Mouse (Mus musculus) fibroblast of lung, adult 2 months (primary cell): ENCODE results near the gene Igf1r.

ENCODE experiments used
- DNase-seq: peaks from one replicate; pipeline ENCODE4 v3.0.0-alpha.2; 2011; ENCODE audit warnings: low read depth

The Igf1r gene

GRCm38 (mm10) chr7:68080122-68080845 is 127.7 kb downstream of the Igf1r start:
- no peak for DNase-seq

- DNase-seq = no peak
Observed at GRCm38 (mm10) chr7:68085338-68085737, 132.7 kb downstream of the Igf1r start.

- no peak for DNase-seq
Observed at GRCm38 (mm10) chr7:68085870-68086341, 133.3 kb downstream of the Igf1r start.

- no peak for DNase-seq
Observed at GRCm38 (mm10) chr7:68087496-68087895, 134.9 kb downstream of the Igf1r start.

- DNase-seq = no peak
Observed at GRCm38 (mm10) chr7:68088825-68089224, 136.2 kb downstream of the Igf1r start.

GRCm38 (mm10) chr7:68089725-68090124 is 137.1 kb downstream of the Igf1r start:
- DNase-seq = no peak

GRCm38 (mm10) chr7:68090576-68090975 is 137.9 kb downstream of the Igf1r start:
- DNase-seq = no peak

- DNase-seq = no peak
Observed at GRCm38 (mm10) chr7:68092304-68092978, 139.8 kb downstream of the Igf1r start.

GRCm38 (mm10) chr7:68093817-68094216 is 141.2 kb downstream of the Igf1r start:
- no peak for DNase-seq

GRCm38 (mm10) chr7:68095574-68095973 is 142.9 kb downstream of the Igf1r start:
- no peak for DNase-seq

GRCm38 (mm10) chr7:68096411-68096810 is 143.8 kb downstream of the Igf1r start:
- DNase-seq = no peak

- DNase-seq = peak; percentile 25
Observed at GRCm38 (mm10) chr7:68097081-68097836, 144.6 kb downstream of the Igf1r start.

- no peak for DNase-seq
Observed at GRCm38 (mm10) chr7:68098098-68098497, 145.5 kb downstream of the Igf1r start.

GRCm38 (mm10) chr7:68100388-68100787 is 147.8 kb downstream of the Igf1r start:
- DNase-seq = no peak

GRCm38 (mm10) chr7:68102456-68103177 is 150.0 kb downstream of the Igf1r start:
- DNase-seq = peak; percentile 36

- DNase-seq = no peak
Observed at GRCm38 (mm10) chr7:68103178-68103530, 150.5 kb downstream of the Igf1r start.

GRCm38 (mm10) chr7:68111532-68111931 is 158.9 kb downstream of the Igf1r start:
- DNase-seq = no peak

GRCm38 (mm10) chr7:68112582-68112981 is 160.0 kb downstream of the Igf1r start:
- DNase-seq = no peak

- no peak for DNase-seq
Observed at GRCm38 (mm10) chr7:68114364-68114763, 161.7 kb downstream of the Igf1r start.

GRCm38 (mm10) chr7:68114983-68115715 is 162.5 kb downstream of the Igf1r start:
- no peak for DNase-seq

GRCm38 (mm10) chr7:68117567-68117966 is 164.9 kb downstream of the Igf1r start:
- DNase-seq = no peak
